Mouse (Mus musculus): Measurements from ENCODE around the gene Gon7.
A peak's percentile ranks its signal among the peaks of the same experiment; 100 is the strongest.

The Gon7 gene

DNA sequence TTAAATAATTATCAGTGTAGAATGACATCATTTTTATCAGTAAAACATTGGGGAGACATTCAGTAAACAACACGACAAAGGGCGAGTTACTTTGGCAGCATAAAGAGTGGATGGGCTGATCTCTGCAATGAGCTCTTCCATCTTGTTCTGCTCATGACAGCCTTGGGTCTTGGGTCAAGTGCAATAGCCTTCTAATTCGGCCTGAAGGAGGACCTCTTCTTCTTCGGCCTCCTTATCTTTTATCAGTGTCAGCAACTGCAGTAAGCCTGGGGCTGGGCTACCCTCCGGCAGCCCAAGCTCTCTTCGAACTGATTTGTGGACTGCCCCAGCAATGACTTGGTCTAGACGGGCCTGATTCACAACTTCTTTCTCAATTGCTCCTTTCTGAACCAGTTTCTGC, 15.5 kb downstream of the Gon7 start:
- no peak for DNase-seq

DNA sequence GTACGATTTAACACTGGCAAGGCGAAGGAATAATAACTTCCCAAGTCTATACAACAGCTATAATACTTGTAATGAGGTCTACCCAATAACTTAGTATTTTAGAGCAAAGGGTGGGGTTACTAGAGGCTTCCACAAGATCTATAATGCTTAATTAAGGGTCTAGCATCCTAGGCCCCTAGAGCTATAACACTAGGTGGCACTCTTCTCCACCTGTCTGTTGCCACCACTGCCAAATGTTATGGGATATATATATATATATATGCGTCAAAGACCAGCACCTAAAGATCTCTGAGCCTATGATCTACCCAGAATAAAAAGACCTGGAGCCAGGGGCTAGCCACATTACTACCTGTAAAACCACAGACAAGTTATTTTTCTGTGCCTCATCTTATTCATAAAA, 17.3 kb downstream of the Gon7 start:
- DNase-seq: peak; percentile 60

DNA sequence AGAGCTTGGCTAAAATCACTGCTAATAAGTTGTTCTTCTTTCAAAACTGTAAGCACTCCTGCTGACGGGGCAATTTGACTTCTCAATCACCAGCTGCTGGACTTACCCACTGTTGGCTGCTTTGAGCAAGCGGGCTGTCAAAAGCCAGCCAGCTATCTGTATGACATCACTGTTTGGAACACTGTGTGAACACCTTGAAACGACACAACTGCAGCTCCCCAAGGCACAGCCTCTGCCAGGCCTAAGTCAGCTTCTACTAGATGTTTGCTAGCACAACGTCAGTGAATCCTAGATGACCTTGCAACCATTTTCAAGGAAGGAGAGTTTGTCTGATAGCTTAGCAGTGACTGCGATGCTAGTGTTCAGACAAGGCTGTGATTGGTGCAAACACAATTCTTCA, 18.5 kb downstream of the Gon7 start:
- no peak for DNase-seq

DNA sequence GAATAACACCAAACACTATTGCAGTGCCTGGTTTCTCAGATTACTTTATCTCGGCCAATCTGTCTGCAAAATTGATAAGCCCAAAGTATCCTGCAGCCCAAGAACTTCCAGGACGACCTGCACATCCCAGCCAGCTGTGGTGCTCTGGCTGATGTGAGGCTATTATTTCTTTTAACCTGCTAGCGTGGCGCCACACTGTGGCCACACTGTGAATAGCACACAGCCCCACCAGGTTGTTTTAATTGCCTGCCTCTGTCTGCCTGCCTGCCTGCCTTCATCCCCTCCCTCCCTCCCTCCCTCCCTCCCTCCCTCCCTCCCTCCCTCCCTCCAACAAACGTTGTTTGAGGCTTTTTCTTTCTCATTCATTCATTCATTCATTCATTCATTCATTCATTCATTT, 24.2 kb downstream of the Gon7 start:
- DNase-seq: no peak

DNA sequence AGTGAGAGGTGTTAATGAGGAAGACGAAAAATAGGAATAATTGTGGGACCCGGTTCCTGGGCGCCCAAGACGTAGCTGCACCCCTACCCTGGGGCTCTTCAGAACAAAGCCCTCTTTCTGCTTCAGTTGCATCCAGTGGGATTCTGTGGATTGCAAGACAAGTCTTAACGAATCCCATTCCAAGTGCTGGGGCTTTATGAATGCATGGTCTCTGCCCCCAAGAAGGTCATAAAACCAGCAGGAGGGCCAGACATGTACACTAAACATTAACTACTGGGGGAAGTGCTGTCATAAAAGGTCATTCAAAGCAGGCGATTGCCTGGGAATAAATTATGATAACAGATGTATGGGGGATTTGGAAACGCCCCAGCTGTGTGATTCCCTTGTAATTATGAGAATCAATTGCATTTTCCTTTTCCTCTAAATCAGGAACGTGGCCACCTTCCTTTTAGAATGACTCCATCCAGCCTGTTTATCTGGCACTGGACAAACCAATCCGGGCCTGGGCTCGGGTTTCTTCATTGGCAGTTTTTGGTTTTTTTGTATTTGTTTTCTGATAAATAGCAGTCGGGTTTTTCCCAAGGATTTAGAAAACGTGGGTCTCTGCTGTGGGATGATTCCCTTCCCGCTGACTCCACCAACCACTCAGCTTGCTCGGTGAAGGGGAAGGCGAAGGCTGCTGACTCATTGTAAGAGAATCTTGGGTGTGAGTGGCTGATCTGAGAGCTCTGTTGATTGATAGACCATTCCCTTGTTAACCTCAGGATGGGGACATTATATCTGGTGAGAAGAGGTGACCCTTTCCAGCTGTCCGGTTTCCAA, 26.6 kb downstream of the Gon7 start:
- DNase-seq: no peak

DNA sequence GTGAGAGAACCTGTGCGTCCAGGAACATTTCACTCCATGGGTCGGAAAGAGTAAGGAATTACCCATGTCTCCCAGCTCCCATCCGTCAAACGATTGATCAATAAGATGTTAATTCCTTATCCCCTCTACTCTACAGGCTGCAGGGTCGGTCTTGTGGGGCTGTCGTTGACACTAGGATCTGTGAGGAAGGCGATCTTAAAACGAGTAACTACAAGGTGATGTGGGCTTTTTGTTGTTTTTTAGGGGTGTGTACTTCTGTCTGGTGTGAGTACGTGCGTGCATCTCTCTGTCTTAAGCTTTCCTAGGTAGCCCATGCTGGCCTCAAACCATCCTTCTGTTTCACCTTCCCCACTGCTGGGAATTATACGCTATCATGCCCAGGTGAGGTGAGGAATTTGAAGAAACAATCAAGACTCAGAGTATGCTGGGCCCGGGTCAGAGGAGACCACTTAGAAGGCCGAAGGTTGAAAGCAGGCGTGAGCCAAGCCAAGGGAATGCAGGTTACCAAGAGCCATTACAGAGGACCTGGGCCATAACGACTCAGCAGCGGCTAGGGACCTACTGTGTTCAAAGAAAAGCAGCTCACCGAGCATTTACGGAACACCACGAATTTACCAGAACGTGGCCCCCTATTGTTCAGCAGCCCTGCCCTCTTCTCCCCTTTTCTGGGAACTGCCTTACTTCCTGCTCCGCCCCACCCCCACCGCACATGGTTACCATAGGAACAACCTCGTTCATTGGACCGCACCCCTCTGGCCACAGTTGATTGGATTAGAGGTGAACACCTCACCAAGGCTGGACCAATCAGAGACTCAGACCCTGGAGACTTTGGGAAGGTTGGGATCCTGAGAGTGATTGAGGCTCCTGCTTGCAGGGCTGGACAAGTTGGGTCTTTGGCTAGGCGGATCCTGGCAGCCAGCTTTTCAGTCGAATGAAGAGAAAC, 27.5 kb downstream of the Gon7 start:
- DNase-seq: peak; percentile 83

DNA sequence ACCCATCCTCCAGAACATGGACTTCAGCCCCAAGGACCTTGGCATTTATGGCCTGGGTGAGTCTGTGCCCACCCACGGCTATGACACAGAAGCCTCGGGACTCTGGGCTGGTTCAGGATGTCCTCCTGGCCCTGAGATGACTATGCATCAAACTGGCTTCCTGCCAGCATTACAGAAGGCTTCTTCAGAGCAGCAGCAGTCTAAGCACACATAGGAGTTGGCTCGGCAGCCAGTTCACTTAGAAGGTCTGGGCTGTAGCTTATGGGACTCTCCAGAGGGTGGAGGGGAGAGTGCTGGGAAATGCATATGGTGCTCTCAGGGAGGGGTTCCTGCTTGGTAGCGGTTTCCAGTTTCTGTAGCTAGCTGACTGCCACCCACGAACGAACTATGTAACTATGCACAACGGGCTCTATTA, 31.8 kb downstream of the Gon7 start:
- DNase-seq: peak; percentile 34

DNA sequence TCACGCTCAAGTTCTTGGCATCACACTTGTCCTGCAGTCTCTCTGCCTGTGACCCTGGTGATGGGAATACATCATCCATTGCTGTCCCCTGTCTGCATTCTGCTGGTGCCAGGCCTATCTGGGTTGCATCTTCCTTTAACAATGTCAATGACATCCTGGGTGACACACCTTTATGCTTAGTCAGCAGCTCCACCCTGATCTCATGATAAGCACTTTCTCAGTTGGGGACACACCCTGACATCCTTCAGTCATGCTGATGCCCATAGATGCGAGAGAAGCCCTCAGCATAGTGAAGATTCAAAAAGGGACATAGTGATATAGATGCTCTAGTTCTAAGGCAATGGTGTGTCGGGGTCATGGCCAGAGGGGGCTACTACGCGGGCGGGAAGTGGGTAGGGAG, 32.5 kb downstream of the Gon7 start:
- no peak for DNase-seq

DNA sequence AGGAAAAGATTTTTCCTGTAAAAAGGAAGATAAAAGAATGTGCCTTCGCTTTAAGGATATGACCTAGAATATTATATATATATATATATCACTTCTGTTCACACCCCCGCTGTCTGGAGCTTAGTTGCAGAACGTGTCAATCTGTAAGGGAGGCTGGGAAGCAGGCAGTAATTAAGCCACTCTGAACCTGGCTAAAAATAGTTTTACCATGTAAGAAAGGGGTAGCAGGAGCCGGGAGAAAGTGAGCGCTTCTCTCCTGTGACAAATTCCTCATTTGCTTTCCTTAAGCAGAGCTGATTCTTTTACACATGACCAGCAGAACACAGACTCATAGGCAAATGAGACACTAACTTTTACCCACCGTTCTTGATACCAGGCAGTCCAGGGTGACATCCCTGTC, 33.7 kb downstream of the Gon7 start:
- no peak for DNase-seq

DNA sequence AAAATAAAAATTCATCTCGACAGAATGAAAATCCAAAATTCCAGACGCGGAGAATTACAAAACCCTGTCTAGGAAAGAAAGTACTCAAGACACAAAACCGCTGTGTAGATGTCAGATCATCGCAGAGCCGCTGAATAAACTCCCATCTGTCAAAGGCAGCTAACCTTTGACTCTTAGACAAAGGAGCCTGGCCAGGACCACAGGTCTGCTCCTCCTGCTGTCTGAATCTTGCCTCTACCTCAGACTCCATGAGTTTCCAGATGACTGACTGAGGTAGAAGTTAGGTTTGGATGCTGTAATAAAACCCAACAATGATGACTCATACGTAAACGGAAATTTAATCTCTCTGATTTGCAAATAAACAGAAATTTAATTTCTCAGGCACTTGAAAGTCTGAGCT, 34.6 kb downstream of the Gon7 start:
- no peak for DNase-seq

DNA sequence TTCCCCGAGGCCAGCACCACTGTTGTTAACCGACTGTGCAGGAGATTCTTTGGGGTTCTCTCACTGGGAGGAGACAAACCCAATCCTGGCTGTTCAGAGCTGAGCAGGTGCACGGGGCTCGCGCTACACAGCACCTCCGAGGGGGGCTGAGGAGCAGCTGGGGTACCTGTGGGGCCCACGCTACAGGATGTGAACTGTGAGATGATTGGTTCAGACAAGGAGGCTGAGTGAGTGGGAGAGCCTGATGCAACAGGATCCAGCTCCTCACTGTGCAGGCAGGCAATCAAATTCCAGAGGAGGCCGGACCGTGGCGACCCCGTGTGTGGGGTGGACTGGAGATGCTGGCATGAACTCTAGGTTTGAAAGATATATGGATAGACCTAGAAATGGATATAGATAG, 35.2 kb downstream of the Gon7 start:
- no peak for DNase-seq

DNA sequence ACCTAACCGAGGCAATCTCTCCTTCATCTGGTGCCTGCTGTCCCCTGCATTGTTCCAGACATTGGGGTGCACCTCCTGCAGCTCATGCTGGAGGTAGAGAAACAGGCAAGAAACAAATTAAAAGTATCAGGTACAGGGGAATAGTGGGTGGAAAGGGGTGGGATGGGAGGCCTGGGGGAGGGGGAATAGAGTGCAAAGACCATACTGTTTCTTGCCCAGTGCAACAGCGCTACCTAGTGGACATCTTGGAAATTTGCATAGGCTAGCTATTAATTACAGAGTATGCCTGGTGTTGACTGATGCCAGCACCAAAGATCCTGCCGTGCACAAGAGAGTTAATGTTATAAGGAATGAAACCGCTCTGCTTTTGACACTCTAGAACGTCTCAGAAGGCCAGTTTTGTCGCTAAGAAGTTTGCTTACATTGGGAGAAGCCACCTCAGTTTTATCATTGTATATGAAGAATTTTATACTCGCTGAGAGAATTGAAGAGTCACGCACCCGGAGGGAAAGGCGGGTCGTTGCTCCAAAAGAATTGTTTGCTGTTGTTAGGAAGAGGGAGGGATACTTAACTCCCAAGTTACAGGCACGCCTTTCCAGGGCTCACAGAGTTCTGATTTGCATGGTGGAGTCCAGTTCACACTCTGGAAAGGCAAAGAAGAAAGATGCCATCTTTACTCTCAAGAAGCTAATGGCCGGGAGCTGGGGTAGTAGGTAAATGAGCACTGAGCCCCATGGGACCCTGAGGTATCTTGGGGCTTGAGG, 37.9 kb downstream of the Gon7 start:
- DNase-seq: peak; percentile 70

DNA sequence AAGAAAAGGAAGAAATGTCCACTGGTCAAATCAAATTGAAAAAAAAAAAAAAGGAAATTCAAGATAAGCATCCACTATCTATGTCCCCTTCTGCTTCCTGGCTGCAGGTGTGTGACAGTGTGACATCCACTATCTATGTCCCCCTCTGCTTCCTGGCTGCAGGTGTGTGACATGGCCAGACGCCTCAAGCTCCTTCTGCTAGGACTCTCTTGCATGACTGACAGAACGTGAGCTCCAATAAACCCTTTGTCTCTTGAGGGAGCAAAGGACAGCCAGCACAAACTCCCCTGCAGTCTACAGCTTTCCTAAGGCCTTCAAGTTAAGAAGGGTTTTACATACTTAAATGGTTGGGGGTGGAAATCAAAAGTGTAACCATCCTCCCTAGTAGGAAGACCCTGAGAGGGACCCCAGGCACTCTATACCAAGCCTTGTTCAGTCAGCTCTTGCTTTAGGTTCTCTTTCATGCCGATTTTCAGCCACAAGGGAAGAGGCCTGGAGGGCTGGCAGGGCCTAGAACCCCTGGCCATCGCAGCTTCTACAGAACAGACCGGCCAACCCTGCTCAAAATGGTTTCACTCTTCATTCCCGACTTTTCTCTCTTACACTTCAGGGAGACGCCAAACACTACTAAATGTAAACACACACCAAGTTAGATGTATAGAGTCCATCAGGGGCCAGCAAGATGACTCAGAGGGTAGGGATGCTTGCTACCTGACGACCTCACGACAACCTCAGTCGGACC, 42.8 kb downstream of the Gon7 start:
- DNase-seq: no peak

DNA sequence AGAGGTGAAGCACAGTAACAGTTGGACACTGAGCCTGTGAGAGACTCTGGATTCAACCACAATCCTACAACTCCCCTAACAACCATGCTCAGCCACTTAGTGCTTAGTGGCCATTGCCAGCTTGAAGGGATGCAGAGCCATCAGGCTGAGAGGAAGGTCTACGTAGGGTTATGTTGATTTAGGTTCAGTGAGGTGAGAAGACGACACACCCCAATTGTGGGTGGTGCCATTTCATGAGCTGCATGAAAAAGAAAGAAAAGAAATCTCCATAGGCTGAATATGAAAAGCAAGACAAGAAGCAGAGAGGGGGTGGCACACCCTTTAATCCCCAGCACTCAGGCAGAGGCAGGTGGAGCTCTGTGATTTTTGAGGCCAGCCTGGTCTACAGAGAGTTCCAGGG, 43.5 kb downstream of the Gon7 start:
- DNase-seq: no peak

DNA sequence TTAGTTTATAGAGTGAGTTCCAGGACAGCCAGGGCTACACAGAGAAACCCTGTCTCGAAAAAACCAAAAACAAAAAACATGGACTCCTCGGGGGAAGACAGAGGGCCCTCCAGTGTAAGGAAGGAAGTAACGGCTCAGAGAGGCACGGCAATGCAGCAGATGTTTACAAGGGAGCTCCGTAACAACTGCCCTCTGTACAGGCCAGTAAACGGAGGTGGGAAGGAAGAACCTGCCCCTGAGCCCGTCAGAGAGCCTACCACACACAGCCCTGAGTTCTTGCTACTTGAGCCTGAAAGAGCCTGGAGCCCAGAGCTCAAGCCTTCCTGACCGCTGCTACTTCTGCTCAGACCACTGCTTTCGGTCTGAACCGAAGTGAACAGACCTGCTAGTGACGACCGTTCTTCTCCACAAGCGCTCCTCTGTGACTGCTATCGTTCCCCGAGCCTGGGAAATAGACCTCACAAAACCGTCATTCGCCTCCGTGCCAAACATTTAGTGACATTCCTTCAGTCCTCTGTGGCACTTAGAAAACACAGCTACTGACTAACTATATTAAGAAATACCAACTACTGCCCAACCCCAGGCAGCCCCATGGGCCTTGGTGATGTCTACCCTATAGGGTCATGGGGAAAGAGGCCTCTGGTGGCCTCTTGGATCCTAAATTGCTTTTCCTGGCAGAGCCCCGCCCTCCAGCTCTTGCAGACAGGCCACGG, 44.3 kb downstream of the Gon7 start:
- DNase-seq: peak; percentile 25

DNA sequence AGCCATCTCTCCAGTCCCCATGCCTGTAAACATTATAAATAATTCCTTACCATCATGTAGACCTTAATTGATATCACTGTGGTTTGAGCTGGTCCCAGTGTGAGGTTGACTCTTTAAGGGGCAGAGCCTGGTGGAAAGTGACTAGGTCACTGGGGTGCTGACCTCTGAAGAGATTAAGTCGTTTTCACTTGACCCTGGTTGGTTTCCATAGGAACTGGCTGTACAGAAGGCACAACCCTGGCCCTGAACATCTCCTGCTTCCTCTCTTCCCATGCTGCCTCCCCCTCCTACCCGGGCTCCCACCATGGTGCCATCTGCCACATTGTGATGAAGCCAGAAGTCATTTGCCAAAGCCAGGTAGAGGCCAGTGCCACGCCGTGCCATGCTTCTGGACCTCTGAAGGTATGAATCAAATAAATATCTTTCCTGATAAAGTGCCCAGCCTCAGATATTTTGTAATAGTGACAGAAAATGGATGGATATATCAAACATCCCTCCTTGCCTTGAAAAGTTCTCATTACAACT, 46.7 kb downstream of the Gon7 start:
- peak; percentile 97 for DNase-seq

DNA sequence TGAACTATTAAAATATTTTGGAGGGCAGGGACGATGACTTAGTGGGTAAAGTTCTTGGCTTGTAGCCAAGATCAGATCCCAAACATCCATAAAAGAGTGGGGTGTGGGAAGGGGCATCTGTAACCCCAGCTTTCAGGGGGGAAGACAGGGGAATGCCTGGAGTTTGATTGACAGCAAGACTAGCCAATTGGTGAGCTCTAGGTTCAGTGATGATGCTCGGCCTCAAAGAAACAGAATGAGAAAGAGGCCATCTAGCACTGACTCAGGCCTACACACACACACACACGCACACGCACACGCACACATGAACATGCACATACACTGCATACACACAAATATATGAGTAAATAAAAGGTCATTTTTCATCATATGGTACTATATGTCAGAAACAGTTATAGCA, 47.7 kb downstream of the Gon7 start:
- DNase-seq: no peak

DNA sequence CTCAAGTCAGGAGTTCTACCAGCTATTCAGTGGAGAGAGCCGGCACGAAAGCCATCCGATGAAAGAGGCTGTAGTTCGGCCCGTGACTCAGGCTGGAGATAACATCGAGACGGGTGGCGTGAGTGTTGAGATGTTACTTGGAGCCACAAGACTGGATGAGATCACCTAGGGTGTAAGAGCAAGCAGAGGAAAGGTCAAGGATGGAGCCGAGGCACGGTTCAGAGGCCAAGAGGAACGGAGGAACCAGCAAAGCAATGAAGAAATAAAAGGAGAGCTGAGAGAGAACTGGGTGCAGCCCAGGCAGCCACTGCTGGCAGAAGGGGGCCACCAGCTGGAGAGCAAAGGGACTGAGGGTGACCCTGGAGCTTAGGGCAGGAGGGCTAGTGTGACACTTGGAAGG, 49.4 kb downstream of the Gon7 start:
- DNase-seq: peak; percentile 42

DNA sequence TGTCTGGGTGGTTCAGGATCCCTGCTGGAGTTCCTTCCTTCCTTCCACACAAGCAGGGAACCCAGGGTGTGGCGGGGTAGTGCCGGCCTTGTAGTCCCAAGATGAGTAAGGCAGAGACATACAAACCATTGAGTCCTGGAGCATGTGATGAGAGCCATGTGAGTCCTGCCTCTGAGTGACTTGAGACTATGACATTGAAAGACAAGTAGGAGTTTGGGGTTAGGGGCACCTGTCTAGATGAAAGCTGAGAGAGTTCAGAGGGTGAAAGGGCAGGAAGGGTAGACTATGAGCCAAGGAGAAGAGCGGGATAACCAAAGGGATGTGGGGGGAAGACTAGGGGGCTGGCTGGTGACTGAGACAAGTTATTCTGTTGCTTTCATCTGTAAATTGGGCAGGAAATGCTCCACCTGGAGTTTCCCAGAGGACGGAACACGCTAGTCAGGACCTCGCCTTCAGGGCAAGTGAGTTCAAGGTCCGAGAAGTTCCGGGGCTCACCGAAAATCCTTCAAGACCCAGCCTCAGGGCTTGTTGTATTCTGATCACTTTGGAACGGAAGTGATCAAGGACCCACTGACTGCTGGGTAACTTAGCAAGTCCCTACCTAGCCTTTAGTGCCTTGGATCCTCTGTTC, 50.7 kb downstream of the Gon7 start:
- DNase-seq: peak; percentile 49

DNA sequence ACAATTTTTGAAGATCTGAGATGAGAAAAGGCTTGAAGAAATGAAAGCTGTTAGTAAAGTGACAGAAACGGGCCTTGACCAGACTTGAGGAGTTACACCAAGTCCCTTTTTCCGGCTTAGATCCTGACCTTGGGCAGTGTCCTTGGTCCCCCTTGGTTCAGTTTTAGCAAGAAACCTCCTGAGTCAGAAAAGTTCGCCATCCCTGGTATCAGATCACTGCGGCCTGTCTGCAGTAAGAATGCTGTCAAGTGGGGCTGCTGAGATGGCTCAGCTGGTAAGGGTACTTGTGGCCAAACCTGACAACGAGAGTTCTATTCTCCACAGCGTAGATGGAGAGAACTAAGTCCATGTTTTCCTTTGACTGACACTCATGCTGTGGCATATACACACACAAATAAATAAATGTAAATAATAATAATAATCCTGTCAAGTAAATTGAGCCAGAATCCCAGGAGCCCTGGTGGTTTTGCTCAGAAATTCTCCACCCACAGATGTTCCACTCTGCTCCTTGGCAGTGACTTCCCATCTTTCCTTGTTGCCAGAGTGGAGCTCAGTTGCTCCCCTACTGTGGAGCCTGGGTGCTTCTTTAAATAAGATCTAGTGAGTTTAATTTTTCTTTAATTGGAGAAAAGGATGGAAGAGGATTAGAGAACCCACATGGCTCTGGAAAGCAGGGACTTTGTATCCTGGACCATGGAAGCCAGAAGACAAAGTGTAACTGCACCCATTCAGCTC, 51.5 kb downstream of the Gon7 start:
- peak; percentile 55 for DNase-seq

All from cerebellum, adult 9-10 months (tissue).